Mouse (Mus musculus) heart, adult 11 months (tissue): ENCODE results near the gene Fbxw5.

Experiments
- DNase-seq: peaks from one replicate; pipeline ENCODE4 v3.0.0; 2022

Fbxw5 gene

GRCm38 (mm10) chr2:25500576-25501405 lies at the start of gene Fbxw5:
Gene Fbxw5, plus strand, starts transcription at chr2:25500750.
- peak; percentile 99 for DNase-seq

- no peak for DNase-seq
These were observed 49.5 kb upstream of the Fbxw5 start for GRCm38 (mm10) chr2:25450853-25451647.

- DNase-seq = no peak
These were observed 47.6 kb upstream of the Fbxw5 start for GRCm38 (mm10) chr2:25452951-25453350.

- DNase-seq = no peak
These were observed 44.2 kb upstream of the Fbxw5 start, which contains the start of gene Clic3 for GRCm38 (mm10) chr2:25456205-25456953. Gene Clic3, plus strand, starts transcription at chr2:25456838.

- no peak for DNase-seq
These were observed 43.3 kb upstream of the Fbxw5 start for GRCm38 (mm10) chr2:25457022-25457896.

GRCm38 (mm10) chr2:25458911-25459310 lies 41.6 kb upstream of the Fbxw5 start:
- peak; percentile 95 for DNase-seq

- no peak for DNase-seq
These were observed 40.4 kb upstream of the Fbxw5 start for GRCm38 (mm10) chr2:25460135-25460534.

- peak; percentile 100 for DNase-seq
These were observed 39.8 kb upstream of the Fbxw5 start, which contains the start of gene Paxx for GRCm38 (mm10) chr2:25460551-25461309. Gene Paxx, minus strand, starts transcription at chr2:25461094.

GRCm38 (mm10) chr2:25461407-25461806 lies 39.1 kb upstream of the Fbxw5 start:
- no peak for DNase-seq

- no peak for DNase-seq
These were observed 36.9 kb upstream of the Fbxw5 start for GRCm38 (mm10) chr2:25463630-25464029.

- DNase-seq = no peak
These were observed 35.3 kb upstream of the Fbxw5 start for GRCm38 (mm10) chr2:25465256-25465655.

- DNase-seq = peak; percentile 91
These were observed 34.5 kb upstream of the Fbxw5 start for GRCm38 (mm10) chr2:25465816-25466635.

GRCm38 (mm10) chr2:25467606-25468303 lies 32.8 kb upstream of the Fbxw5 start:
- no peak for DNase-seq

- peak; percentile 97 for DNase-seq
These were observed 31.3 kb upstream of the Fbxw5 start for GRCm38 (mm10) chr2:25468962-25469915.

- DNase-seq = peak; percentile 97
These were observed 30.6 kb upstream of the Fbxw5 start, which contains the start of gene Ptgds for GRCm38 (mm10) chr2:25469969-25470368. Gene Ptgds, minus strand, starts transcription at chr2:25470046.

GRCm38 (mm10) chr2:25472550-25472949 lies 28.0 kb upstream of the Fbxw5 start:
- DNase-seq = no peak

- no peak for DNase-seq
These were observed 23.0 kb upstream of the Fbxw5 start for GRCm38 (mm10) chr2:25477541-25477940.

- peak; percentile 98 for DNase-seq
These were observed 22.4 kb upstream of the Fbxw5 start for GRCm38 (mm10) chr2:25477967-25478675.
